Mouse (Mus musculus) spleen, adult 18-20 months (tissue): ENCODE data around the gene Alkbh1.

Experiments
- DNase-seq, 2 experiments: peaks; one replicate each; pipeline ENCODE4 v3.0.0; 2022; ENCODE audit warnings: mixed read lengths in 2 of 2

The Alkbh1 gene

GRCm38 (mm10) chr12:87379496-87379895, 64.3 kb downstream of the Alkbh1 start:
- DNase-seq, result no peak
